Mouse (Mus musculus): ENCODE measurements around the gene Pisd.
"Not testable (repeated sequence)": the region's sequence is repeated elsewhere in the genome, so short reads cannot be mapped to it uniquely, and the experiment has no call there.

DNA sequence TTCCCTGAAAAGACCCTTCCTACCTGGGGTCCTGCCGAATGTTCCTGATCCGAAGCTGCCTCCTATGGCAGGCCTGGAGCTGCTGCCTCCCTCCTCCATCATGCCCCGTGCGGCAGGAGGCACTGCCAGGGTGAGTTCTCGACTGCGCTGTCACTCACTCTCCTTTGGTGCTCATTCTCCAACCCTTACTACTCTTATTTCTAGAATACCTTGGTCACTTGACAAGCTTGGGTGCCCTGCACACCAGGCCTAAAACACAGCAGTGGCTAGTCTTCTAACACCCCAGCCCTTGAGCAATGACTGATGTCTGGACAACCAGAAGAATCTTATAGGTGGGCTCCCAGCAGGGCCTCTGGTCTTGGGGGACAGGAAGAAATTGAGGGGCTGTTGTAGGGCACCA, 51.6 kb downstream of the Pisd start:
- not testable (repeated sequence) for TF ChIP-seq CTCF (IDR thresholded peaks at IDR 0.05; ENCODE audit: control insufficient read depth, insufficient read depth, insufficient replicate concordance, low read depth, low read length); POLR2A (IDR thresholded peaks at IDR 0.05; ENCODE audit: control insufficient read depth, low read depth, low read length)
